Mouse (Mus musculus) brain, embryonic 14.5 days (tissue): Measurements from ENCODE around the gene Ppp6r2.

Experiments
- CTCF ChIP-seq: fragments of 200-500 bp; IDR thresholded peaks from 2 replicates; pipeline ENCODE4 v1.5.1; 2012; ENCODE audit warnings: inconsistent platforms, mild to moderate bottlenecking, moderate library complexity, borderline replicate concordance; ENCODE audit not compliant: insufficient read depth, insufficient read length; ENCODE audit errors: extremely low read depth
- POLR2A ChIP-seq: fragments of 200-500 bp; IDR thresholded peaks from 2 replicates; pipeline ENCODE4 v1.6.1; 2012; ENCODE audit warnings: mild to moderate bottlenecking, inconsistent platforms, borderline replicate concordance; ENCODE audit not compliant: poor library complexity, insufficient read depth, insufficient read length, severe bottlenecking; ENCODE audit errors: extremely low read depth

DNA sequence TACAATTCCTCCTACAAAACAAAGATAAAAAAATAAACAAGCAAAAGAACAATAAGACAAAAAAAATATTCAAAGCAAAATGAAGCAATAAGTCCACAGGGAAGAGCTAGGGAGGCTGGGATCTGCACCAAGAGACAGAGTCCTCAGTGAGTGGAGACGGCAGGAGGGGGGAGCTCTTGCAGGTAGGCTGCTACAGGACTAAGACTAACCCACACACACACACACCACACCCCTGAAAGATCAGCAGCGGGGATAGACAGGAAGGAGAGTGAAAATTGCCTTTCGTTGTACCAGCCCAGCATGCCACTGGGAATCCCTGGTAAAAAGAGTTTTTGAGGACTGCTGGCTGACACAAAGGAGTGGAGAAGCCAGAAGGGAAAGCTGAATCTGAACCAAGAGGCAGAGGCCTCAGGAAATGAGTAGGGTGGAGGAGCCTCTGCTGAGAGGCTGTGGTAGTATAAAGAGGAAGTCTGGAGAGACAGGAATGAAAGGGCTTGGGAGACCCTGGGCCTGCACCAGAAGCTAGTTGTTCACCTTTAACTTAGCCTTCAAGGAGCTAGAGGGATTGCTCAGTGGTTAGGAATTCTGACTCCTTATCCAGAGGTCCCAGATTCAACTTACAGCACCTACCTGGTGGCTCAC, 28.5 kb downstream of the Ppp6r2 start:
- TF ChIP-seq CTCF (no peak), POLR2A (no peak)
